Mouse (Mus musculus): ENCODE measurements around the gene Olfr73. TPM values are rescaled to one million over a fixed set of nuclear protein-coding genes. Genes with fewer than 3 reads are reported as not detected.

Gene Olfr73
- total and polyA plus RNA-seq, 3 experiments = not detected

DNA sequence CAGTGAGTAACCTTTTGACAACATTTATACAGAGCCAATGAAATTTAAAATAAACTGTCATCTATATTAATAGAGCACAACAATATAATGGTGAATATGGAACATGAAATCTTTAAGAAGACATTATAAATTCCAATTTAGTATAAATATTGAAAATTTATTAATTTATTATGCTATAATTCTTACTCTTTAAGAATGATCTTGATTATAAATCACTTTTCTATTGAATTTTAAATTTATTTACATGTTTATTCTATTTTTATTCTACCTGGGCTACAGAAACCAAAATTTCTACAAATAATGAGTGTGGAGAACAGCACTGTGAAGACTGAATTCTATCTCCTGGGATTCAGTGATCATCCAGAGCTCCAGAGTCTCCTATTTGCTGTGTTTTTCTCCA, 47.7 kb downstream of the Olfr73 start, which contains the start of gene Olfr1158:
Gene Olfr1158 (plus strand): TSS at position 301 of the 400 bp plus-strand sequence.
- Histone ChIP-seq H3K4me3 (no peak within 1 kb of the TSS), H3K27me3 (ENCODE audit: control insufficient read depth, insufficient read depth, low read length) (no peaks in the 10 kb centered on the region), H3K79me2 (replicated peaks; ENCODE audit: control insufficient read depth, insufficient read depth, low read length) (no peaks in the 10 kb centered on the region), H3K4me1 (ENCODE audit: control insufficient read depth, insufficient read depth, low read length) (no peaks in the 10 kb centered on the region), H3K9ac (ENCODE audit: low read depth, low read length) (no peak within 1 kb of the TSS), H3K27ac (no peak within 1 kb of the TSS), H3K36me3 (ENCODE audit: control insufficient read depth, insufficient read depth, low read length) (no peaks in the 10 kb centered on the region)
- intact Hi-C loops (cut with DNase I) = no loop called here
- TF ChIP-seq POLR2A (IDR thresholded peaks at IDR 0.05; ENCODE audit: insufficient read depth, low read depth, low read length) = no peak
- TF ChIP-seq CTCF (IDR thresholded peaks at IDR 0.05) = no peak
- no peak for TF ChIP-seq EP300 (IDR thresholded peaks at IDR 0.05; ENCODE audit: insufficient read depth, low read depth, low read length)
- no peak for DNase-seq

Other genes starting within 250 kb of the Olfr73 start
- gene Olfr1143, start 237.1 kb downstream of the Olfr73 start, total RNA-seq (2021) = not detected
- not detected in 2 replicates for gene Olfr1143, start 237.1 kb downstream of the Olfr73 start, polyA plus RNA-seq (2012; rRNA removed)
- not detected for gene Olfr1145, start 227.9 kb downstream of the Olfr73 start, total RNA-seq (2021)
- gene Olfr1145, start 227.9 kb downstream of the Olfr73 start, polyA plus RNA-seq (2012; rRNA removed) = not detected in 2 replicates
- not detected for gene Olfr1148, start 207.2 kb downstream of the Olfr73 start, total RNA-seq (2021)
- not detected in 2 replicates for gene Olfr1148, start 207.2 kb downstream of the Olfr73 start, polyA plus RNA-seq (2012; rRNA removed)
- not detected for gene Olfr1150-ps1, start 193.7 kb downstream of the Olfr73 start, total RNA-seq (2021)
- gene Olfr1150-ps1, start 193.7 kb downstream of the Olfr73 start, polyA plus RNA-seq (2012; rRNA removed) = not detected in 2 replicates
- gene Olfr1151, start 181.8 kb downstream of the Olfr73 start, total RNA-seq (2021) = not detected
- not detected in 2 replicates for gene Olfr1151, start 181.8 kb downstream of the Olfr73 start, polyA plus RNA-seq (2012; rRNA removed)
- not detected for gene Olfr1152, start 171.2 kb downstream of the Olfr73 start, total RNA-seq (2021)
- gene Olfr1152, start 171.2 kb downstream of the Olfr73 start, polyA plus RNA-seq (2012; rRNA removed) = not detected in 2 replicates
- gene Olfr1153, start 142.7 kb downstream of the Olfr73 start, total RNA-seq (2021) = not detected
- not detected in 2 replicates for gene Olfr1153, start 142.7 kb downstream of the Olfr73 start, polyA plus RNA-seq (2012; rRNA removed)
- not detected for gene Olfr1154, start 132.5 kb downstream of the Olfr73 start, total RNA-seq (2021)
- not detected in 2 replicates for gene Olfr1154, start 132.5 kb downstream of the Olfr73 start, polyA plus RNA-seq (2012; rRNA removed)
- gene Olfr1155, start 92.6 kb downstream of the Olfr73 start, total RNA-seq (2021) = not detected
- gene Olfr1155, start 92.6 kb downstream of the Olfr73 start, polyA plus RNA-seq (2012; rRNA removed) = not detected in 2 replicates
- not detected for gene Olfr1156, start 84.6 kb downstream of the Olfr73 start, total RNA-seq (2021)
- not detected in 2 replicates for gene Olfr1156, start 84.6 kb downstream of the Olfr73 start, polyA plus RNA-seq (2012; rRNA removed)
- gene Olfr1157, start 69.4 kb downstream of the Olfr73 start, total RNA-seq (2021) = not detected
- not detected in 2 replicates for gene Olfr1157, start 69.4 kb downstream of the Olfr73 start, polyA plus RNA-seq (2012; rRNA removed)
- not detected for gene Olfr74, start 63.0 kb downstream of the Olfr73 start, total RNA-seq (2021)
- not detected in 2 replicates for gene Olfr74, start 63.0 kb downstream of the Olfr73 start, polyA plus RNA-seq (2012; rRNA removed)
- not detected for gene Olfr1158, start 47.6 kb downstream of the Olfr73 start, total RNA-seq (2021)
- gene Olfr1158, start 47.6 kb downstream of the Olfr73 start, polyA plus RNA-seq (2012; rRNA removed) = not detected in 2 replicates
- not detected for gene Olfr1160, start 29.4 kb downstream of the Olfr73 start, total RNA-seq (2021)
- gene Olfr1160, start 29.4 kb downstream of the Olfr73 start, polyA plus RNA-seq (2012; rRNA removed) = not detected in 2 replicates
- gene Olfr1161, start 14.9 kb downstream of the Olfr73 start, total RNA-seq (2021) = not detected
- not detected in 2 replicates for gene Olfr1161, start 14.9 kb downstream of the Olfr73 start, polyA plus RNA-seq (2012; rRNA removed)
- gene Olfr1162, start 13.4 kb upstream of the Olfr73 start, total RNA-seq (2021) = not detected
- gene Olfr1162, start 13.4 kb upstream of the Olfr73 start, polyA plus RNA-seq (2012; rRNA removed) = not detected in 2 replicates
- not detected for gene Olfr1163, start 34.1 kb upstream of the Olfr73 start, total RNA-seq (2021)
- not detected in 2 replicates for gene Olfr1163, start 34.1 kb upstream of the Olfr73 start, polyA plus RNA-seq (2012; rRNA removed)
- not detected for gene Olfr1164, start 56.3 kb upstream of the Olfr73 start, total RNA-seq (2021)
- gene Olfr1164, start 56.3 kb upstream of the Olfr73 start, polyA plus RNA-seq (2012; rRNA removed) = not detected in 2 replicates
- not detected for gene Olfr1166, start 90.6 kb upstream of the Olfr73 start, total RNA-seq (2021)
- gene Olfr1166, start 90.6 kb upstream of the Olfr73 start, polyA plus RNA-seq (2012; rRNA removed) = not detected in 2 replicates
- gene Olfr1167, start 117.5 kb upstream of the Olfr73 start, total RNA-seq (2021) = not detected
- gene Olfr1167, start 117.5 kb upstream of the Olfr73 start, polyA plus RNA-seq (2012; rRNA removed) = not detected in 2 replicates
- not detected for gene Olfr1168, start 144.2 kb upstream of the Olfr73 start, total RNA-seq (2021)
- gene Olfr1168, start 144.2 kb upstream of the Olfr73 start, polyA plus RNA-seq (2012; rRNA removed) = not detected in 2 replicates
- gene Olfr1170, start 190.6 kb upstream of the Olfr73 start, total RNA-seq (2021) = not detected
- gene Olfr1170, start 190.6 kb upstream of the Olfr73 start, polyA plus RNA-seq (2012; rRNA removed) = not detected in 2 replicates
- not detected for gene Olfr1173, start 242.2 kb upstream of the Olfr73 start, total RNA-seq (2021)
- not detected in 2 replicates for gene Olfr1173, start 242.2 kb upstream of the Olfr73 start, polyA plus RNA-seq (2012; rRNA removed)

Data from heart, adult 2 months (tissue).